In genomic region chr9:112253730-112254129, GRCm38 (mm10) we compare ENCODE assay signal across 26 mouse cellular contexts. TPM values are rescaled to one million over a fixed set of nuclear protein-coding genes. Genes with fewer than 3 reads are reported as not detected.
"Had no signal": no experiment of that assay in that cellular context is flagged by ENCODE, and none has a peak within 500 bp of the region (broad histone marks: within the 10 kb centered on the region; RNA-seq: fewer than 3 reads in every experiment).

No protein-coding gene starts in this region.

- ATAC-seq: hindbrain, postnatal 0 days; intestine, embryonic 16.5 days had no signal

- H3K4me1 ChIP-seq: heart, embryonic 13.5 days; heart, embryonic 15.5 days; hindbrain, embryonic 13.5 days; hindbrain, embryonic 15.5 days; kidney, embryonic 15.5 days; limb, embryonic 13.5 days; limb, embryonic 15.5 days had no signal

- H3K4me2 ChIP-seq: heart, embryonic 13.5 days; heart, embryonic 15.5 days; hindbrain, embryonic 13.5 days; hindbrain, embryonic 15.5 days; kidney, embryonic 15.5 days; limb, embryonic 13.5 days; limb, embryonic 15.5 days had no signal

- H3K36me3 ChIP-seq: heart, embryonic 13.5 days; heart, embryonic 15.5 days; hindbrain, embryonic 13.5 days; hindbrain, embryonic 15.5 days; kidney, embryonic 15.5 days; limb, embryonic 13.5 days; limb, embryonic 15.5 days had no signal

- H3K27ac ChIP-seq: gastrocnemius, adult 2 months; heart, embryonic 13.5 days; heart, embryonic 15.5 days; hindbrain, embryonic 13.5 days; hindbrain, embryonic 15.5 days; hindbrain, postnatal 0 days; kidney, embryonic 15.5 days; kidney, postnatal 0 days; limb, embryonic 13.5 days; limb, embryonic 15.5 days had no signal

- DNase-seq: gastrocnemius, adult 2 months; gastrocnemius, postnatal 10 days; gastrocnemius, postnatal 36 days; heart, adult 11 months; heart, postnatal 14 days; heart, postnatal 36 days; kidney, adult 11 months; kidney, adult 2 months; kidney, adult 9 months; kidney, postnatal 14 days; kidney, postnatal 36 days; layer of hippocampus, adult 9-11 months; layer of hippocampus, postnatal 36 days; left cerebral cortex, postnatal 4 days; lung, adult 18-20 months had no signal

- H3K27me3 ChIP-seq: heart, embryonic 13.5 days; heart, embryonic 15.5 days; hindbrain, embryonic 13.5 days; hindbrain, embryonic 15.5 days; kidney, embryonic 15.5 days; limb, embryonic 13.5 days; limb, embryonic 15.5 days had no signal

- H3K9me3 ChIP-seq: heart, embryonic 13.5 days; heart, embryonic 15.5 days; hindbrain, embryonic 13.5 days; hindbrain, embryonic 15.5 days; kidney, embryonic 15.5 days; limb, embryonic 13.5 days; limb, embryonic 15.5 days had no signal

- H3K9ac ChIP-seq: heart, embryonic 13.5 days; heart, embryonic 15.5 days; hindbrain, embryonic 13.5 days; hindbrain, embryonic 15.5 days; kidney, embryonic 15.5 days; limb, embryonic 13.5 days; limb, embryonic 15.5 days had no signal

- H3K4me3 ChIP-seq: gastrocnemius, adult 2 months; heart, embryonic 13.5 days; heart, embryonic 15.5 days; hindbrain, embryonic 13.5 days; hindbrain, embryonic 15.5 days; kidney, embryonic 15.5 days; limb, embryonic 13.5 days; limb, embryonic 15.5 days had no signal

RNA-seq across cellular contexts. Expression of gene Arpp21, which starts 18.0 kb away (rescaled TPM):
- polyA plus RNA-seq: gonadal fat pad, adult 2 months had no signal
